Mouse (Mus musculus) hindbrain, postnatal 0 days (tissue): ENCODE measurements around the gene Cd101. TPM values are rescaled to one million over a fixed set of nuclear protein-coding genes. Genes with fewer than 3 reads are reported as not detected.

ENCODE experiments used
- ATAC-seq: fragments of 200-750 bp; cut with Nextera tagmentation; 2 replicates; pipeline ENCODE4 v1.8.0; 2017; ENCODE audit warnings: mild to moderate bottlenecking, moderate TSS enrichment, moderate library complexity
- DNase-seq: peaks from one replicate; pipeline ENCODE4 v3.0.0-alpha.2; 2015; ENCODE audit warnings: low spot score
- H3K27ac ChIP-seq: fragments of 300-500 bp; sonication (generic); 2 replicates; pipeline ENCODE4 v1.5.1; 2014; ENCODE audit warnings: mild to moderate bottlenecking
- H3K27me3 ChIP-seq: fragments of 300-500 bp; sonication (generic); 2 replicates; pipeline ENCODE4 v1.6.1; 2014; ENCODE audit warnings: low read length, mixed read lengths; ENCODE audit not compliant: insufficient read depth
- H3K36me3 ChIP-seq: fragments of 300-500 bp; sonication (generic); 2 replicates; pipeline ENCODE4 v1.6.1; 2014; ENCODE audit warnings: low read length, mixed read lengths; ENCODE audit not compliant: insufficient read depth
- H3K4me1 ChIP-seq: fragments of 300-500 bp; sonication (generic); 2 replicates; pipeline ENCODE4 v1.6.1; 2014; ENCODE audit warnings: antibody characterized with exemption, low read length, mixed read lengths; ENCODE audit not compliant: insufficient read depth
- H3K4me2 ChIP-seq: fragments of 300-500 bp; sonication (generic); 2 replicates; pipeline ENCODE4 v1.6.1; 2014; ENCODE audit warnings: low read depth, mild to moderate bottlenecking, low read length, moderate library complexity, mixed read lengths
- H3K4me3 ChIP-seq: fragments of 300-500 bp; sonication (generic); 2 replicates; pipeline ENCODE4 v1.5.1; 2014; ENCODE audit warnings: low read length
- H3K9ac ChIP-seq: fragments of 300-500 bp; sonication (generic); replicated peaks from 2 replicates; pipeline ENCODE4 v1.6.1; 2014; ENCODE audit warnings: mild to moderate bottlenecking, low read length, moderate library complexity, mixed read lengths
- H3K9me3 ChIP-seq: fragments of 300-500 bp; sonication (generic); 2 replicates; pipeline ENCODE4 v1.6.1; 2016; ENCODE audit warnings: low read length, mixed read lengths
- CTCF ChIP-seq: IDR thresholded peaks from 2 replicates; pipeline ENCODE4 v1.5.1; 2016; ENCODE audit warnings: antibody characterized with exemption, control low read depth, low read depth
- WGBS: fragments of 180-500 bp; shearing (Covaris S2); extraction: QIAGEN DNeasy Blood & Tissue Kit; methylation state at CpG from one replicate; pipeline ENCODE4 v1.1.7; 2014; 5-methylcytosine and 5-hydroxymethylcytosine counted together
- polyA plus RNA-seq: library from polyadenylated mRNA; unstranded; fragments of >200 nt; fragmentation: Nextera tagmentation; extraction: Ambion mirVana; gene quantifications from 2 replicates; pipeline ENCODE4 v1.2.1, GENCODE M21; 2015
- total RNA-seq: library from RNA; depleted of rRNA; stranded (reverse); fragments of >200 nt; gene quantifications from 2 replicates; pipeline ENCODE4 v1.2.3, GENCODE M21; 2014

Cd101 gene
- total and polyA plus RNA-seq, 2 experiments from 2014 or later = 0.13 to 0.68 TPM

DNA sequence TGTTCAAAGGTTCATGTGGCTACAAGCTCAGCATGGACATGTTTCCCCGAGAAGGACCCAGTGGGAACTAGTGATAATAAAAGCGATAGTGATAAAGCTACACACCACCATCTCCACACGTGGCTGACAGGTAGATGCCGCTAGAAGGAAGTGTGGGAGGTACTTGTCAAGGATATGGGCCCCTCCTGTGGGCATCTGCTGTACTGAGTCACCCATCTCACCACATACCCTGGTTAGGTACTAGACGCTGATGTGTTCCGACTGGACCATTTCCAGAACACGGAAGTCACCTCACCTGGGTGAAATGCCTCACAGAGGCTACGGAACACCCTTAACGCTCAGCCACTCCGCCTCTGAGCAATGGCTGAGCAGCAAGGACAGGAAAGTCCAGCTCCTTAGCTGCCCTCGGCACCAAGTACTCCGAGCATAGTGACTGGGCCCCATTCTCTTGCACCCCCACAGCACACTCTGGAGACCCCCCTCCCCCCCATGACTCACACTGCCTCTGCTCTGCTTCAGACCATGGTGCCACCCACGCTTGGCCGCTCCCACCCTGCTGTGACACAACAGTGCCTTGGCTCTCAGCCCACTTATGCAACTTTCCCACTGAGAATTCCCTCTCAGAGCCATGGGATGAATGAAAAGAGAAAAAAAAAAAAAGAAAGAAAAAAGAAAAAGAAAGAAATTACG lies 18.4 kb upstream of the Cd101 start:
- WGBS = 69% methylated on average over 15 of the region's 15 CpGs
- peaks cover 3% of the 10 kb centered on the region; the same call in 1 of the 2 replicates for H3K36me3 ChIP-seq
- H3K9ac ChIP-seq = no peak overlapping the region
- no peaks in the 10 kb centered on the region for H3K9me3 ChIP-seq
- no peak overlapping the region for H3K4me3 ChIP-seq
- DNase-seq = peak; percentile 22
- no peak overlapping the region for H3K27ac ChIP-seq
- H3K4me2 ChIP-seq = no peak overlapping the region
- TF ChIP-seq CTCF = no peak
- ATAC-seq = 0 out of 2 replicates have a peak, but pooled peaks have one; percentile 42
- H3K4me1 ChIP-seq = no peaks in the 10 kb centered on the region
- H3K27me3 ChIP-seq = no peaks in the 10 kb centered on the region

DNA sequence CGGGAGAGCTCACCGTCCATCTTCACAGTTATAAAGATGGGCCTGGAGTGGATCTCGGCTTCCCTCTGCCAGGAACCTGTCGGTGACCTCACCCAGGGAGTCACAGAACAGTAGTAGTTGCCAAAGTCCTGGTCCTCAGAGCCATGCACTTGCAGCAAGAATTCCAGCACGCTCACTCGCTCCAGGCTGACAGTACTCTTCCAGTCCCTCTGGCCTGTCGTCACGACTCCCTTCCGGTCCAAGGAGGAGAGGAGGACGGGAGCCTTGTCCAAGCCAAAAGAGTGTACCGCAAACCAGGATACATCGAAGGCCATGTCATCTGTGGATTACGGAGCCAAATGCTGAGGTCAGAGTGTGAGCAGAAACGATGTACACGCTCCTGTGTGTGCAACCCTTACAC lies 16.1 kb upstream of the Cd101 start:
- H3K4me1 ChIP-seq = no peaks in the 10 kb centered on the region
- peaks cover 5% of the 10 kb centered on the region; the same call in 1 of the 2 replicates for H3K36me3 ChIP-seq
- no peak for TF ChIP-seq CTCF
- no peak overlapping the region for H3K27ac ChIP-seq
- H3K4me2 ChIP-seq = no peak overlapping the region
- ATAC-seq (no peak), DNase-seq (no peak)
- H3K9me3 ChIP-seq = no peaks in the 10 kb centered on the region
- WGBS = 91% methylated on average over 15 of the region's 15 CpGs
- H3K27me3 ChIP-seq = no peaks in the 10 kb centered on the region
- H3K4me3 ChIP-seq = no peak overlapping the region
- H3K9ac ChIP-seq = no peak overlapping the region

DNA sequence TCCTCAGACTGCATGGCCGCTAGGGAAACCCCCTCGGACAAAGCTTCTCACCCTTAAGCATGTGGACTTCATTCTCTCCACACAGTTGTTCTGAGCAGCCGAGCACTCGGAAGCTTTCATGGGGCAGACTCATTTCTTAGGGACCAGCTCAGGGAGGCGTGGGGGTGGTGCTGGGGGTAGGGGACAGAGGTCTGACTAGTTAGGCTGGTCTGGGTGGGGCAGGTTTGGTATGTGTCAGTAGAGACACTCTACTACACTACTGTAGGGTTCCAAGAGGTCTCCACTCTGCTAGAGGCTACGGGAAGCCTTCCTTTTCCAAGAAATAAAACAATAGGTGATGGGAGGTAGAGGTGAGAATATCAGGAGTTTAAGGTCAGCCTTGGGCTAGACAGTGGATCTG lies 15.3 kb upstream of the Cd101 start:
- no peaks in the 10 kb centered on the region for H3K27me3 ChIP-seq

DNA sequence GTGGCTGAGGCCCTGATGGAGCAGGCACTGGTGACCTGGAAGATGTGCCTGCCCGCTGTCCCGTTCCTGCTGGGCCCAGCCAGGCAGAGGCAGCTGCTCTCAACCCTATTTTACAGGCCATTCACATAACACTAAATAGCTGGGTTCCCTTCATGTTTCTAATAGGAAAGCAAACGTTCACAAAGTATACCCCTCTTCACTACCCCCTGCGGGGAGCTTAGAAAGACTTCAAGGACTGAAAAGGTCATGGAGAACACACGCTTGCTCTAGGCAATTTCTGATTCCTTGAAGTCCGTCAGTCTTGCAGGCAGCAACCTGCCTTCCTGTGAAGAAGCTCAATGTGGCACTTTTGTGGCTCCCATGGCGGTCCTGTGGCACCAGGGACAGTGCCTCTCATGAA lies 12.6 kb upstream of the Cd101 start:
- H3K4me2 ChIP-seq = no peak overlapping the region
- no peak for TF ChIP-seq CTCF
- no peaks in the 10 kb centered on the region for H3K4me1 ChIP-seq
- no peak overlapping the region for H3K9ac ChIP-seq
- no peaks in the 10 kb centered on the region for H3K27me3 ChIP-seq
- peaks cover 12% of the 10 kb centered on the region; the same call in 1 of the 2 replicates for H3K36me3 ChIP-seq
- H3K9me3 ChIP-seq = no peaks in the 10 kb centered on the region
- no peak overlapping the region for H3K27ac ChIP-seq
- H3K4me3 ChIP-seq = no peak overlapping the region
- DNase-seq = no peak
- no peak for ATAC-seq
- 63% methylated on average over 7 of the region's 7 CpGs for WGBS

More for the DNA sequence above, 15.3 kb upstream of the Cd101 start:
- no peak overlapping the region for H3K27ac ChIP-seq
- no peak overlapping the region for H3K4me3 ChIP-seq
- no peaks in the 10 kb centered on the region for H3K4me1 ChIP-seq
- no peaks in the 10 kb centered on the region for H3K9me3 ChIP-seq
- no peak for DNase-seq
- H3K4me2 ChIP-seq = no peak overlapping the region
- 89% methylated on average over 6 of the region's 6 CpGs for WGBS
- TF ChIP-seq CTCF = no peak
- ATAC-seq = no peak
- H3K9ac ChIP-seq = no peak overlapping the region
- H3K36me3 ChIP-seq = peaks cover 11% of the 10 kb centered on the region; the same call in 1 of the 2 replicates

DNA sequence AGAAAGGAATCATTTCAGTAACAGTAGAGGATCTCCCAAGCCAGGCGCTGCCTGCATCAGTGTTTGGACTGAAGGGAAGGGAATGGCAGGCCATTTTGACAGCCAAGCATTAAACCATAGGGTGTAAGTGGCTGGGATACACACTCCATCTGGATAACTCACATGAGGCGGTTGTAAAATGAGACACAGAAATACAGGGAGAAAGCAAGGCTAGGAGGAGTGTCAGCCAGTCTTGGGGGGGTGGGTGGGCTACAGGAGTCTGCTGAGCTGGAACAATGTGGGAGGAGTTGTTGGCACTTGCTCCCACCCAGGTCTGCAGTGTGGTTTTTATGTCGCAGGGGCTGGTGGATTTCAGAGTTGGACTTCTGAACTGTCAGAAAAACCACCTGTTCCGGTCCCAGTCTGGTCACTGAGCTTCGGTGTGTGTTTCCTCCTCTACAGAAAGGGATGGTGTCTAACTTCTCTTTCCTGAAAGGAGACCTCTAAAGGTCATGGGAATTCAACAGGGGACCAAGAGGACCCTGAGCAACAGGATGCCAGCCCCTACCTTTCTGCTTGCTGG lies 8.7 kb upstream of the Cd101 start:
- no peak overlapping the region for H3K4me3 ChIP-seq
- no peak for DNase-seq
- H3K4me1 ChIP-seq = no peaks in the 10 kb centered on the region
- H3K9me3 ChIP-seq = no peaks in the 10 kb centered on the region
- H3K27ac ChIP-seq = no peak overlapping the region
- H3K4me2 ChIP-seq = no peak overlapping the region
- TF ChIP-seq CTCF = no peak
- H3K27me3 ChIP-seq = no peaks in the 10 kb centered on the region
- H3K36me3 ChIP-seq = peaks cover 10% of the 10 kb centered on the region; the same call in 1 of the 2 replicates
- 81% methylated on average over 5 of the region's 5 CpGs for WGBS
- no peak for ATAC-seq
- no peak overlapping the region for H3K9ac ChIP-seq

DNA sequence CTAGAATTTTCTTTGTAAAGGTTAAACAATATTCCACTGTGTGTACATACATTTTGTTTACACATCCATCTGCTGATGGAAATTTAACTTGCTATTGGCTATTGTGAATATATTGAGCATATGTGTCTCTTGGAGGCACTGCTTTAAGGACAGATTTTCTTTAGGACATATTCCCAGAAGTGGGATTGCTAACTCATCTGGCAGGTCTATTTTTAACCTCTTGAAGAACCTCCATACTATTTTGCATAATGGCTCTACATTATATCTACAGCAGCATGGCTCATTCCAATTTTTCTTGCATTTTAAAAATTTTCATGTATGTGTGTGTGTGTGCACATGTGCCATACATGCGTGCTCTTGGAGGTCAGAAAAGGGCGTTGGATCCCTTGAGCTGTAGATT lies 6.6 kb upstream of the Cd101 start:
- no peak overlapping the region for H3K4me3 ChIP-seq
- DNase-seq (no peak), ATAC-seq (no peak)
- H3K4me1 ChIP-seq = no peaks in the 10 kb centered on the region
- H3K36me3 ChIP-seq = 0 out of 2 replicates have a peak, but pooled peaks cover 9% of the 10 kb centered on the region
- TF ChIP-seq CTCF = no peak
- H3K27ac ChIP-seq = no peak overlapping the region
- 93% methylated on average over 2 of the region's 2 CpGs for WGBS
- no peaks in the 10 kb centered on the region for H3K27me3 ChIP-seq
- no peak overlapping the region for H3K9ac ChIP-seq
- H3K9me3 ChIP-seq = no peaks in the 10 kb centered on the region
- H3K4me2 ChIP-seq = no peak overlapping the region

DNA sequence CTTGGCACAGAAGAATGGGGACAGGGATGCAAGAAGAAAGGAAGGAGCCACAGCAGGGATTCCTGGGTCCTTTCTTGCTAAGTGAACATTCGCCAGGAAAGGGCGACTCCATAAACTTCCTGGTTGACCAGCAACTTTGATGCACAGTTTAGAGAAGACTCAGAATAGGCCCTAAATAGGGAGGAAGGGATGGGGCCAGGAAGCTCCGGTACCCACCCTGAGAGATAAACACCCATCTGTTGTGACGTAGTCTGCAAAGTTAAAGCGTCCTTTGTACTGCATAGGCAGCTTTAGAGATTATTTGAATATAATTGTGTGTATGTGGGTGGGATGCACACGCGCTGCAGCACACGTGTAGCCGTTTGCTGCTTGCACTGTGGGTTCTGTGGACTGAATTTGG lies 5.2 kb upstream of the Cd101 start:
- ATAC-seq = no peak
- WGBS = 87% methylated on average over 9 of the region's 9 CpGs
- TF ChIP-seq CTCF = no peak
- H3K27ac ChIP-seq = no peak overlapping the region
- no peaks in the 10 kb centered on the region for H3K4me1 ChIP-seq
- H3K4me2 ChIP-seq = no peak overlapping the region
- no peak for DNase-seq
- no peaks in the 10 kb centered on the region for H3K27me3 ChIP-seq
- H3K4me3 ChIP-seq = no peak overlapping the region
- H3K9ac ChIP-seq = no peak overlapping the region
- H3K36me3 ChIP-seq = no peaks in the 10 kb centered on the region
- no peaks in the 10 kb centered on the region for H3K9me3 ChIP-seq
